Comparison of ENCODE assay signal across 10 mouse cellular contexts in the genomic region with DNA sequence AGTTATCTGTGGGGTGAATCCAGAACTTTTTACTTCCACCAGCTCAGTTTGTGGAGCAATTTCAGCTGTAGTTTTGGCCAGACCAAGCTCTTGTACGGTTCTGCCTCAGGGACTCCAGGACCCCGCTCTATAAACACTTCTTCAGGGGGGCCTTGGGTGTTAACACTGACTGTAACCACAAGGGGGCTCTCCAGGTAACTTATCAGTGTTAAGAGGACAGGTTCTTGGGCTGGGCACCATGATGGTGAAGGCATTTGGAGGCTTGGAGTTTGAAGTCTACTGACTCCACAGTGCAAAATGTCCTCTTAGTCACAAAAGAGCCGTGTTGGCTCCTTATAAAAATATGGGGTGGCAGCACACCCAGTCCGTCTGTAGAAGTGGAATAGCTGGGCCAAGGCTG. TPM values are rescaled to one million over a fixed set of nuclear protein-coding genes. Genes with fewer than 3 reads are reported as not detected.
DNase-seq lines count a peak whose midpoint lies in the region; ATAC-seq lines count a peak whose summit lies in the region.
"Had no signal": no experiment of that assay in that cellular context is flagged by ENCODE, and none has a peak within 500 bp of the region (broad histone marks: within the 10 kb centered on the region; RNA-seq: fewer than 3 reads in every experiment).

No protein-coding gene starts in this region.

- no peak overlapping the region for H3K4me2 ChIP-seq in hindbrain, embryonic 11.5 days (replicated peaks; ENCODE audit: low read depth, low read length)
- no peak overlapping the region for H3K4me2 ChIP-seq in hindbrain, embryonic 12.5 days (replicated peaks)
- H3K4me2 ChIP-seq in neural tube, embryonic 13.5 days: 0 out of 2 replicates have a peak overlapping the region, but pooled peaks have one; percentile 98

- no peak overlapping the region for H3K4me3 ChIP-seq in hindbrain, embryonic 11.5 days (ENCODE audit: low read depth, low read length)
- H3K4me3 ChIP-seq in hindbrain, embryonic 12.5 days: no peak overlapping the region
- 0 out of 2 replicates have a peak overlapping the region, but pooled peaks have one; percentile 88 for H3K4me3 ChIP-seq in neural tube, embryonic 13.5 days
- no peak overlapping the region for H3K4me3 ChIP-seq in embryonic facial prominence, embryonic 10.5 days

- no peaks in the 10 kb centered on the region for H3K36me3 ChIP-seq in hindbrain, embryonic 11.5 days (ENCODE audit: control insufficient read depth, insufficient read depth, low read length)
- no peaks in the 10 kb centered on the region for H3K36me3 ChIP-seq in hindbrain, embryonic 12.5 days
- H3K36me3 ChIP-seq in neural tube, embryonic 13.5 days: peaks cover 4% of the 10 kb centered on the region
- H3K36me3 ChIP-seq in embryonic facial prominence, embryonic 10.5 days (replicated peaks): peaks cover 10% of the 10 kb centered on the region
- H3K36me3 ChIP-seq: lung, embryonic 15.5 days had no signal

- H3K4me1 ChIP-seq in hindbrain, embryonic 11.5 days (replicated peaks; ENCODE audit: control insufficient read depth, insufficient read depth, low read length): peaks cover 10% of the 10 kb centered on the region
- H3K4me1 ChIP-seq in hindbrain, embryonic 12.5 days: peaks cover 39% of the 10 kb centered on the region
- peaks cover 48% of the 10 kb centered on the region for H3K4me1 ChIP-seq in neural tube, embryonic 13.5 days (replicated peaks)
- H3K4me1 ChIP-seq in embryonic facial prominence, embryonic 10.5 days: peaks cover 51% of the 10 kb centered on the region

- ATAC-seq in hindbrain, embryonic 11.5 days (ENCODE audit: low FRiP score): no peak
- ATAC-seq in hindbrain, embryonic 12.5 days (ENCODE audit: low FRiP score): no peak
- ATAC-seq in neural tube, embryonic 13.5 days (ENCODE audit: low read depth): no peak

- no peak overlapping the region for H3K27ac ChIP-seq in hindbrain, embryonic 11.5 days (ENCODE audit: low read depth, low read length)
- no peak overlapping the region for H3K27ac ChIP-seq in hindbrain, embryonic 12.5 days
- no peak overlapping the region for H3K27ac ChIP-seq in neural tube, embryonic 13.5 days (replicated peaks)
- H3K27ac ChIP-seq in embryonic facial prominence, embryonic 10.5 days (replicated peaks): no peak overlapping the region
- H3K27ac ChIP-seq: embryonic facial prominence, embryonic 13.5 days; lung, embryonic 15.5 days had no signal

- intact Hi-C loops in gastrocnemius, postnatal 36 days (cut with DNase I): no loop called here

- WGBS in hindbrain, embryonic 11.5 days: 64% methylated on average over 4 of the region's 4 CpGs
- 64% methylated on average over 4 of the region's 4 CpGs for WGBS in hindbrain, embryonic 12.5 days
- 69% methylated on average over 4 of the region's 4 CpGs for WGBS in neural tube, embryonic 13.5 days
- 59% methylated on average over 4 of the region's 4 CpGs for WGBS in embryonic facial prominence, embryonic 10.5 days

- DNase-seq in hindbrain, embryonic 11.5 days (ENCODE audit: low spot score): peak; percentile 51
- no peak for DNase-seq in neural tube, embryonic 10.5 days (ENCODE audit: extremely low spot score, low spot score)
- peak; percentile 40 for DNase-seq in embryonic facial prominence, embryonic 10.5 days (ENCODE audit: low spot score)
- DNase-seq in thymus, postnatal 36 days: peak; percentile 37 to 47
- DNase-seq in frontal cortex, adult 2 months (ENCODE audit: extremely low spot score in 1 of 2, low spot score in 1 of 2): no peak
- DNase-seq in gastrocnemius, postnatal 36 days: no peak

- no peak overlapping the region for H3K9ac ChIP-seq in hindbrain, embryonic 11.5 days (ENCODE audit: low read depth, low read length)
- H3K9ac ChIP-seq in hindbrain, embryonic 12.5 days: no peak overlapping the region
- no peak overlapping the region for H3K9ac ChIP-seq in neural tube, embryonic 13.5 days
- H3K9ac ChIP-seq: embryonic facial prominence, embryonic 13.5 days; lung, embryonic 15.5 days had no signal

- H3K27me3 ChIP-seq in hindbrain, embryonic 11.5 days (ENCODE audit: control insufficient read depth, insufficient read depth, low read length): peaks cover 5% of the 10 kb centered on the region; the same call in 1 of the 2 replicates
- H3K27me3 ChIP-seq in hindbrain, embryonic 12.5 days: peaks cover 5% of the 10 kb centered on the region; the same call in 1 of the 2 replicates
- H3K27me3 ChIP-seq in neural tube, embryonic 13.5 days: peaks cover 3% of the 10 kb centered on the region; the same call in 1 of the 2 replicates
- peaks cover 23% of the 10 kb centered on the region for H3K27me3 ChIP-seq in embryonic facial prominence, embryonic 10.5 days (replicated peaks; ENCODE audit: low read depth, poor library complexity, severe bottlenecking)
- H3K27me3 ChIP-seq: lung, embryonic 15.5 days had no signal

- H3K9me3 ChIP-seq in hindbrain, embryonic 11.5 days (ENCODE audit: control insufficient read depth, low read length): no peaks in the 10 kb centered on the region
- H3K9me3 ChIP-seq in hindbrain, embryonic 12.5 days (replicated peaks): no peaks in the 10 kb centered on the region
- no peaks in the 10 kb centered on the region for H3K9me3 ChIP-seq in neural tube, embryonic 13.5 days
- H3K9me3 ChIP-seq in embryonic facial prominence, embryonic 10.5 days: no peaks in the 10 kb centered on the region
- H3K9me3 ChIP-seq: embryonic facial prominence, embryonic 13.5 days; lung, embryonic 15.5 days had no signal

RNA-seq across cellular contexts. Expression of gene Rnpepl1, which starts 1.5 kb away (rescaled TPM):
- polyA plus RNA-seq in hindbrain, embryonic 11.5 days (2014; fragmentation: Nextera tagmentation; extraction: Ambion mirVana): 14.3 and 15.6 TPM in 2 replicates
- polyA plus RNA-seq in hindbrain, embryonic 12.5 days (2016; fragmentation: Nextera tagmentation; extraction: Ambion mirVana): 31.6 and 34.7 TPM in 2 replicates
- polyA plus RNA-seq in neural tube, embryonic 13.5 days (2015; fragmentation: Nextera tagmentation; extraction: Ambion mirVana): 30.2 and 38.4 TPM in 2 replicates
- polyA plus RNA-seq in embryonic facial prominence, embryonic 10.5 days (2016; fragmentation: Nextera tagmentation; extraction: Ambion mirVana): 26.4 and 28.0 TPM in 2 replicates
- 43.1 and 48.1 TPM in 2 replicates for polyA plus RNA-seq in frontal cortex, adult 2 months (2012; rRNA removed)
- total RNA-seq in gastrocnemius, postnatal 36 days (2021): 10 to 100 TPM; 62.7 to 66.0 TPM

RNA-seq across cellular contexts. Expression of gene Dusp28, which starts 2.3 kb away (rescaled TPM):
- polyA plus RNA-seq in hindbrain, embryonic 11.5 days (2014; fragmentation: Nextera tagmentation; extraction: Ambion mirVana): 7.8 and 8.5 TPM in 2 replicates
- 11.9 and 12.9 TPM in 2 replicates for polyA plus RNA-seq in hindbrain, embryonic 12.5 days (2016; fragmentation: Nextera tagmentation; extraction: Ambion mirVana)
- polyA plus RNA-seq in neural tube, embryonic 13.5 days (2015; fragmentation: Nextera tagmentation; extraction: Ambion mirVana): 14.0 and 15.5 TPM in 2 replicates
- 11.0 and 11.9 TPM in 2 replicates for polyA plus RNA-seq in embryonic facial prominence, embryonic 10.5 days (2016; fragmentation: Nextera tagmentation; extraction: Ambion mirVana)
- polyA plus RNA-seq in frontal cortex, adult 2 months (2012; rRNA removed): 45.5 and 47.4 TPM in 2 replicates
- 10 to 100 TPM; 20.4 to 22.2 TPM for total RNA-seq in gastrocnemius, postnatal 36 days (2021)

RNA-seq across cellular contexts. Expression of gene Ankmy1, which starts 6.4 kb away (rescaled TPM):
- 0.35 and 0.80 TPM in 2 replicates for polyA plus RNA-seq in hindbrain, embryonic 11.5 days (2014; fragmentation: Nextera tagmentation; extraction: Ambion mirVana)
- polyA plus RNA-seq in hindbrain, embryonic 12.5 days (2016; fragmentation: Nextera tagmentation; extraction: Ambion mirVana): 0.52 and 0.67 TPM in 2 replicates
- polyA plus RNA-seq in neural tube, embryonic 13.5 days (2015; fragmentation: Nextera tagmentation; extraction: Ambion mirVana): 0.70 and 0.74 TPM in 2 replicates
- 0.30 and 0.45 TPM in 2 replicates for polyA plus RNA-seq in embryonic facial prominence, embryonic 10.5 days (2016; fragmentation: Nextera tagmentation; extraction: Ambion mirVana)
- polyA plus RNA-seq in frontal cortex, adult 2 months (2012; rRNA removed): 0.17 and 0.34 TPM in 2 replicates
- total RNA-seq in gastrocnemius, postnatal 36 days (2021): under 1 TPM; 0.10 to 0.18 TPM

RNA-seq across cellular contexts. Expression of gene Capn10, which starts 25.1 kb away (rescaled TPM):
- polyA plus RNA-seq in hindbrain, embryonic 11.5 days (2014; fragmentation: Nextera tagmentation; extraction: Ambion mirVana): 32.3 and 40.9 TPM in 2 replicates
- 54.7 and 56.3 TPM in 2 replicates for polyA plus RNA-seq in hindbrain, embryonic 12.5 days (2016; fragmentation: Nextera tagmentation; extraction: Ambion mirVana)
- polyA plus RNA-seq in neural tube, embryonic 13.5 days (2015; fragmentation: Nextera tagmentation; extraction: Ambion mirVana): 55.3 and 55.7 TPM in 2 replicates
- polyA plus RNA-seq in embryonic facial prominence, embryonic 10.5 days (2016; fragmentation: Nextera tagmentation; extraction: Ambion mirVana): 37.7 and 42.0 TPM in 2 replicates
- 35.3 and 39.4 TPM in 2 replicates for polyA plus RNA-seq in frontal cortex, adult 2 months (2012; rRNA removed)
- 1 to 10 TPM; 3.4 to 4.8 TPM for total RNA-seq in gastrocnemius, postnatal 36 days (2021)

RNA-seq across cellular contexts. Expression of gene Gpr35, which starts 41.6 kb away (rescaled TPM):
- polyA plus RNA-seq in hindbrain, embryonic 11.5 days (2014; fragmentation: Nextera tagmentation; extraction: Ambion mirVana): 0.43 TPM in 1 of 2 replicates, not detected in the other
- polyA plus RNA-seq in hindbrain, embryonic 12.5 days (2016; fragmentation: Nextera tagmentation; extraction: Ambion mirVana): 0.10 and 0.41 TPM in 2 replicates
- 0.23 and 0.60 TPM in 2 replicates for polyA plus RNA-seq in neural tube, embryonic 13.5 days (2015; fragmentation: Nextera tagmentation; extraction: Ambion mirVana)
- polyA plus RNA-seq in embryonic facial prominence, embryonic 10.5 days (2016; fragmentation: Nextera tagmentation; extraction: Ambion mirVana): 0.13 and 0.19 TPM in 2 replicates
- polyA plus RNA-seq in frontal cortex, adult 2 months (2012; rRNA removed): 0.36 and 0.40 TPM in 2 replicates
- total RNA-seq in gastrocnemius, postnatal 36 days (2021): under 1 TPM in 1 of 2 experiments, not detected in 1; 0.39 TPM

Comparison
In these comparisons a context has a peak if more than half of its experiments do, and no peak if none do; other contexts are left out.
1. DNase-seq: peak in hindbrain, embryonic 11.5 days (single experiment), embryonic facial prominence, embryonic 10.5 days (single experiment) and thymus, postnatal 36 days (2 of 2); none in neural tube, embryonic 10.5 days (single experiment), frontal cortex, adult 2 months (0 of 2) and gastrocnemius, postnatal 36 days (0 of 2).